Mouse (Mus musculus) hindbrain, embryonic 11.5 days (tissue): ENCODE data around the gene Htatip2. TPM values are rescaled to one million over a fixed set of nuclear protein-coding genes. Genes with fewer than 3 reads are reported as not detected.

Experiments used
- ATAC-seq: fragments of 200-750 bp; cut with Nextera tagmentation; 2 replicates; pipeline ENCODE4 v1.8.0; 2017; ENCODE audit warnings: mild to moderate bottlenecking, moderate TSS enrichment, moderate library complexity; ENCODE audit not compliant: low FRiP score
- DNase-seq: peaks from one replicate; pipeline ENCODE4 v3.0.0-alpha.2; 2015; ENCODE audit warnings: low spot score
- H3K27ac ChIP-seq: fragments of 300-500 bp; sonication (generic); 2 replicates; pipeline ENCODE4 v1.5.1; 2014; ENCODE audit warnings: mild to moderate bottlenecking, low read depth, low read length
- H3K27me3 ChIP-seq: fragments of 300-500 bp; sonication (generic); 2 replicates; pipeline ENCODE4 v1.6.1; 2014; ENCODE audit warnings: mild to moderate bottlenecking, low read length, moderate library complexity, mixed read lengths; ENCODE audit not compliant: control insufficient read depth, insufficient read depth
- H3K36me3 ChIP-seq: fragments of 300-500 bp; sonication (generic); 2 replicates; pipeline ENCODE4 v1.6.1; 2014; ENCODE audit warnings: mild to moderate bottlenecking, low read length, moderate library complexity, mixed read lengths; ENCODE audit not compliant: control insufficient read depth, insufficient read depth
- H3K4me1 ChIP-seq: fragments of 300-500 bp; sonication (generic); replicated peaks from 2 replicates; pipeline ENCODE4 v1.6.1; 2014; ENCODE audit warnings: low read length, mixed read lengths; ENCODE audit not compliant: control insufficient read depth, insufficient read depth
- H3K4me2 ChIP-seq: fragments of 300-500 bp; sonication (generic); replicated peaks from 2 replicates; pipeline ENCODE4 v1.6.1; 2014; ENCODE audit warnings: mild to moderate bottlenecking, low read depth, low read length
- H3K4me3 ChIP-seq: fragments of 300-500 bp; sonication (generic); 2 replicates; pipeline ENCODE4 v1.5.1; 2014; ENCODE audit warnings: low read depth, low read length
- H3K9ac ChIP-seq: fragments of 300-500 bp; sonication (generic); 2 replicates; pipeline ENCODE4 v1.6.1; 2014; ENCODE audit warnings: low read depth, low read length
- H3K9me3 ChIP-seq: fragments of 300-500 bp; sonication (generic); 2 replicates; pipeline ENCODE4 v1.6.1; 2016; ENCODE audit warnings: low read length; ENCODE audit not compliant: control insufficient read depth
- WGBS: fragments of 180-500 bp; shearing (Covaris S2); extraction: QIAGEN DNeasy Blood & Tissue Kit; methylation state at CpG from one replicate; pipeline ENCODE4 v1.1.7; 2014; 5-methylcytosine and 5-hydroxymethylcytosine counted together
- polyA plus RNA-seq: library from polyadenylated mRNA; unstranded; fragments of >200 nt; fragmentation: Nextera tagmentation; extraction: Ambion mirVana; gene quantifications from 2 replicates; pipeline ENCODE4 v1.2.1, GENCODE M21; 2014

The Htatip2 gene
- polyA plus RNA-seq, 1 experiment from 2014 or later: 3.3 TPM

GRCm38 (mm10) chr7:49821370-49821769, 62.5 kb downstream of the Htatip2 start:
- WGBS: 92% methylated on average over 1 of the region's 1 CpGs

GRCm38 (mm10) chr7:49822028-49822427, 63.1 kb downstream of the Htatip2 start:
- Histone ChIP-seq H3K4me2 (no peak overlapping the region), H3K9me3 (no peaks in the 10 kb centered on the region), H3K9ac (no peak overlapping the region), H3K4me1 (0 out of 2 replicates have a peak, but pooled peaks cover 2% of the 10 kb centered on the region), H3K27me3 (no peaks in the 10 kb centered on the region), H3K27ac (no peak overlapping the region), H3K4me3 (no peak overlapping the region), H3K36me3 (no peaks in the 10 kb centered on the region)
- ATAC-seq (no peak), DNase-seq (no peak)
- 89% methylated on average over 2 of the region's 2 CpGs for WGBS

More at GRCm38 (mm10) chr7:49821370-49821769, 62.5 kb downstream of the Htatip2 start:
- Histone ChIP-seq H3K4me2 (no peak overlapping the region), H3K9ac (no peak overlapping the region), H3K4me3 (no peak overlapping the region), H3K9me3 (no peaks in the 10 kb centered on the region), H3K36me3 (no peaks in the 10 kb centered on the region), H3K4me1 (0 out of 2 replicates have a peak, but pooled peaks cover 2% of the 10 kb centered on the region), H3K27ac (no peak overlapping the region), H3K27me3 (no peaks in the 10 kb centered on the region)
- no peak for ATAC-seq
- DNase-seq: no peak

Other genes with a start within 250 kb of the Htatip2 start
- gene Dbx1, start 122.3 kb upstream of the Htatip2 start, polyA plus RNA-seq: 35.7 and 39.4 TPM in 2 replicates
- 53.5 and 56.8 TPM in 2 replicates for gene Prmt3, start 19.2 kb downstream of the Htatip2 start, polyA plus RNA-seq
- 5.2 and 5.4 TPM in 2 replicates for gene Slc6a5, start 151.0 kb downstream of the Htatip2 start, polyA plus RNA-seq
- gene Nell1, start 215.7 kb downstream of the Htatip2 start, polyA plus RNA-seq: 3.1 and 3.3 TPM in 2 replicates